Mouse (Mus musculus): ENCODE results near the gene Bpifb1. TPM values are rescaled to one million over a fixed set of nuclear protein-coding genes. Genes with fewer than 3 reads are reported as not detected.

The Bpifb1 gene
- polyA plus RNA-seq, 1 experiment: not detected

DNA sequence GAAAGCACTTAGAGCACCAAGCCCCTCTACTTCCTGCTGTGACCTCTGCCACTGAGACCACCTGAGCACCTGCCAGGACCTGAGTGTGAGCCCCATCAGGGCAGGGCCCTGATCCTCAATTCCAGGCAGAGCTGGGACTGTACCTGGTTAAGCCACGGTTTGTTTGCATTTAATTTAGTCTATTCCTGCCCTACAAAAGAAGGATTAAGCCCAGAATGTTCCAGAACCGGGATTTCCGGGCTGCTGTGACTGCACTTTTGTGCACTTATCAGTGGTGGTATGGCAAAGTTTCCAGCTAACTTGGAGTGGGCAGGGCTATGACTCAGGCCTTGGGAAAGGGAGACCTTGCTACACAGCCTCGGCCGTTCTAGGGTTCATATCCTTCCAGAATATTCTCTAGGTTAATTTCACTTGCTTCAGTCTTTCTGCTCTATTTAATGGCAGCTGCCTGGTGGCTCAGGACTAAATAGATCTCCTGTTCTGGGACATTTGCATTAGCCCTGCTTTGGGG lies 3.4 kb downstream of the Bpifb1 start:
- H3K27me3 ChIP-seq (ENCODE audit: control insufficient read depth, insufficient read depth, insufficient read length): no peaks in the 10 kb centered on the region
- H3ac ChIP-seq (ENCODE audit: control insufficient read depth, insufficient read length, low read depth): no peak overlapping the region
- H3K79me3 ChIP-seq (ENCODE audit: low read depth): no peaks in the 10 kb centered on the region
- no peak for TF ChIP-seq CTCF (IDR thresholded peaks at IDR 0.05; ENCODE audit: control insufficient read depth, insufficient read depth, insufficient read length)
- TF ChIP-seq USF1 (IDR thresholded peaks at IDR 0.05; ENCODE audit: low read depth): no peak
- TF ChIP-seq FOSL1 (IDR thresholded peaks at IDR 0.05; ENCODE audit: insufficient read depth, low read length, poor library complexity, severe bottlenecking): no peak
- no peak for TF ChIP-seq MAX (IDR thresholded peaks at IDR 0.05)
- no peak for TF ChIP-seq MYOG (IDR thresholded peaks at IDR 0.05; ENCODE audit: control insufficient read depth, extremely low read depth, insufficient read length)
- TF ChIP-seq MYOD1 (IDR thresholded peaks at IDR 0.05; ENCODE audit: control insufficient read depth, insufficient read length, low read depth): no peak
- TF ChIP-seq CEBPB (IDR thresholded peaks at IDR 0.05; ENCODE audit: low read depth): no peak
- H3K79me2 ChIP-seq (ENCODE audit: control insufficient read depth, insufficient read depth): no peaks in the 10 kb centered on the region
- no peaks in the 10 kb centered on the region for H3K36me3 ChIP-seq (ENCODE audit: control insufficient read depth, insufficient read depth)
- no peak overlapping the region for H3K4me3 ChIP-seq (ENCODE audit: insufficient read depth, poor library complexity, severe bottlenecking)

DNA sequence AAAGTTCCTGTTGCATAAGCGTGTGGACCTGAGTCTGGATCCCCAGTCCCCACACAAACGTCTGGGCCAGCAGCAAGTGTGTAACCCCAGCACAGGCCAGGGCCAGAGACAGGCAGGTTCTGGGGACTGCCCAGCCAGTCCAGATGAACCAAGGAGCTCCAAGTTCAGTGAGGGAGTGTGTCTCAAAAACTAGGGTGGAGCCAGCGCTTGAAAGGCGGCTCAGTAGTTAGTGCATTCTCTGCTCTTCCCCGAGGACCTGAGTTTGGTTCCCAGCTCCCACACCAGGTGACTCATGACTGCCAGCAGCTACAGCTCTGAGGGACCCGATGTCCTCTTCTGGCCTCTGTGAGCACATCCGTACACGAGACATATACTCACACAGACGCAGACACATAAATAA lies 6.4 kb downstream of the Bpifb1 start:
- H3K27me3 ChIP-seq (ENCODE audit: control insufficient read depth, insufficient read depth, insufficient read length): no peaks in the 10 kb centered on the region
- no peaks in the 10 kb centered on the region for H3K36me3 ChIP-seq (ENCODE audit: control insufficient read depth, insufficient read depth)
- no peak for TF ChIP-seq USF1 (IDR thresholded peaks at IDR 0.05; ENCODE audit: low read depth)
- no peak for TF ChIP-seq CTCF (IDR thresholded peaks at IDR 0.05; ENCODE audit: control insufficient read depth, insufficient read depth, insufficient read length)
- TF ChIP-seq CEBPB (IDR thresholded peaks at IDR 0.05; ENCODE audit: low read depth): no peak
- TF ChIP-seq MYOD1 (IDR thresholded peaks at IDR 0.05; ENCODE audit: control insufficient read depth, insufficient read length, low read depth): no peak
- TF ChIP-seq MYOG (IDR thresholded peaks at IDR 0.05; ENCODE audit: control insufficient read depth, extremely low read depth, insufficient read length): no peak
- no peak for TF ChIP-seq MAX (IDR thresholded peaks at IDR 0.05)
- no peak for TF ChIP-seq FOSL1 (IDR thresholded peaks at IDR 0.05; ENCODE audit: insufficient read depth, low read length, poor library complexity, severe bottlenecking)
- H3K79me2 ChIP-seq (ENCODE audit: control insufficient read depth, insufficient read depth): no peaks in the 10 kb centered on the region
- H3K79me3 ChIP-seq (ENCODE audit: low read depth): no peaks in the 10 kb centered on the region
- no peak overlapping the region for H3ac ChIP-seq (ENCODE audit: control insufficient read depth, insufficient read length, low read depth)
- H3K4me3 ChIP-seq (ENCODE audit: insufficient read depth, poor library complexity, severe bottlenecking): no peak overlapping the region

DNA sequence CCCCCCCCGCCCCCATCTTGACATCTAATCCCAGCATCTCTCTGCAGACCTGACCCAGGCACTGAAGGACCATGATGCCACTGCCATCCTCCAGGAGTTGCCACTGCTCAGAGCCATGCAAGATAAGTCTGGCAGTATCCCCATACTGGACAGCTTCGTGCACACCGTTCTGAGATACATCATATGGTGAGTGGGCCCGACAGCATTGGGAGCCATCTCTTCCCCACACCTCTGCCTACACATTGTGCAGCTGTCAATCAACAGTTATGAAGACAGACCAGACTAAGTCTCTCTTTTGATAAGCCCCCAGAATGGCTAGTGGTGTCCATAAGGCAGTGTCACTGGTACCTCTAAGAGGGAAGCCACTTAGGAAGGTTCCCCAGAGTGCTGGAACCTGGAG lies 14.0 kb downstream of the Bpifb1 start:
- H3K4me3 ChIP-seq (ENCODE audit: insufficient read depth, poor library complexity, severe bottlenecking): no peak overlapping the region
- no peaks in the 10 kb centered on the region for H3K27me3 ChIP-seq (ENCODE audit: control insufficient read depth, insufficient read depth, insufficient read length)
- no peaks in the 10 kb centered on the region for H3K79me2 ChIP-seq (ENCODE audit: control insufficient read depth, insufficient read depth)
- H3ac ChIP-seq (ENCODE audit: control insufficient read depth, insufficient read length, low read depth): no peak overlapping the region
- H3K79me3 ChIP-seq (ENCODE audit: low read depth): no peaks in the 10 kb centered on the region
- H3K36me3 ChIP-seq (ENCODE audit: control insufficient read depth, insufficient read depth): no peaks in the 10 kb centered on the region
- TF ChIP-seq MAX (IDR thresholded peaks at IDR 0.05) (no peak), FOSL1 (IDR thresholded peaks at IDR 0.05; ENCODE audit: insufficient read depth, low read length, poor library complexity, severe bottlenecking) (no peak), MYOD1 (IDR thresholded peaks at IDR 0.05; ENCODE audit: control insufficient read depth, insufficient read length, low read depth) (no peak), MYOG (IDR thresholded peaks at IDR 0.05; ENCODE audit: control insufficient read depth, extremely low read depth, insufficient read length) (no peak), CEBPB (IDR thresholded peaks at IDR 0.05; ENCODE audit: low read depth) (no peak), CTCF (IDR thresholded peaks at IDR 0.05; ENCODE audit: control insufficient read depth, insufficient read depth, insufficient read length) (no peak), USF1 (IDR thresholded peaks at IDR 0.05; ENCODE audit: low read depth) (no peak)

DNA sequence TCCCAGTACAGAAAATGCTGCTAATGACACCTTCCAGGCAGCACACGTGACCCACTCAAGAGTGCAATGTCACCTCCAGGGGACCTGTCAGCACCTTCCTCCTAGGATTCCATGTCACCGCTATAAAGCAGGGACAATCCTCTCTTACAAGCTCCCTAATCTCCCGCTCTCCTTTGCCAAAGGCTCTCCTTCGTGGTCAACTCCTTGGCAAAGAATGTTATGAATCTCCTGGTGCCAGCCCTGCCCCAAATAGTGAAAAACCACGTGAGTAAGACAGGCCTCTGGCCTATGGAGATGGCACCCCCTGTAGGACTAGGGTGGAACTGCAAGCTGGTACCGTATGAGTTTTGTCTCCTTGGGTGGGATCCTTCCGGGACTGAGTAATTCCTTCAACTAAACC lies 16.3 kb downstream of the Bpifb1 start:
- H3K79me2 ChIP-seq (ENCODE audit: control insufficient read depth, insufficient read depth): no peaks in the 10 kb centered on the region
- no peaks in the 10 kb centered on the region for H3K36me3 ChIP-seq (ENCODE audit: control insufficient read depth, insufficient read depth)
- TF ChIP-seq CTCF (IDR thresholded peaks at IDR 0.05; ENCODE audit: control insufficient read depth, insufficient read depth, insufficient read length) (no peak), USF1 (IDR thresholded peaks at IDR 0.05; ENCODE audit: low read depth) (peak; percentile 32)
- H3K4me3 ChIP-seq (ENCODE audit: insufficient read depth, poor library complexity, severe bottlenecking): no peak overlapping the region
- H3K79me3 ChIP-seq (ENCODE audit: low read depth): no peaks in the 10 kb centered on the region
- H3K27me3 ChIP-seq (ENCODE audit: control insufficient read depth, insufficient read depth, insufficient read length): no peaks in the 10 kb centered on the region
- no peak overlapping the region for H3ac ChIP-seq (ENCODE audit: control insufficient read depth, insufficient read length, low read depth)

DNA sequence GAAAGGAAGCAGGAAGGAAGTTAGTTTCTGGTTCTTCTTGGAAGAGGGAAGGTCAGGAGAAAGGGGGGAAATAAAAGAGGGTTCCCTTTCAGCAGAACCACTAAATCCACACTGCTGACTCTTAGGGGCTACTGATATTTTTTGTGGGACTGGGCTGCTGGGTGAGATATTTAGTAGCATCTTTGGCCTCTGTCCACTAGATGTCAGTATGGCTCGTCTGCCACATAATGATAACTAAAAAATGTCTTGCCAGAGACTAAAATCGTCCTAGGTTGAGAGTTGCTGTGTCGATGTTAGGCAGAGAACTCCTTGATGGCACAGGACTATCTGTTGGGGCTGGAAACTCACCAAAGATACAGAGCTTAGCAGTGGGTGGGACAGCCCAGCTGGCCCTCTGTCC lies 18.5 kb downstream of the Bpifb1 start:
- H3K36me3 ChIP-seq (ENCODE audit: control insufficient read depth, insufficient read depth): no peaks in the 10 kb centered on the region
- no peaks in the 10 kb centered on the region for H3K79me2 ChIP-seq (ENCODE audit: control insufficient read depth, insufficient read depth)
- H3K4me3 ChIP-seq (ENCODE audit: insufficient read depth, poor library complexity, severe bottlenecking): no peak overlapping the region
- TF ChIP-seq USF1 (IDR thresholded peaks at IDR 0.05; ENCODE audit: low read depth) (no peak), MYOD1 (IDR thresholded peaks at IDR 0.05; ENCODE audit: control insufficient read depth, insufficient read length, low read depth) (no peak), FOSL1 (IDR thresholded peaks at IDR 0.05; ENCODE audit: insufficient read depth, low read length, poor library complexity, severe bottlenecking) (no peak)
- peaks cover 6% of the 10 kb centered on the region for H3K27me3 ChIP-seq (ENCODE audit: control insufficient read depth, insufficient read depth, insufficient read length)
- H3ac ChIP-seq (ENCODE audit: control insufficient read depth, insufficient read length, low read depth): no peak overlapping the region
- H3K79me3 ChIP-seq (ENCODE audit: low read depth): no peaks in the 10 kb centered on the region

DNA sequence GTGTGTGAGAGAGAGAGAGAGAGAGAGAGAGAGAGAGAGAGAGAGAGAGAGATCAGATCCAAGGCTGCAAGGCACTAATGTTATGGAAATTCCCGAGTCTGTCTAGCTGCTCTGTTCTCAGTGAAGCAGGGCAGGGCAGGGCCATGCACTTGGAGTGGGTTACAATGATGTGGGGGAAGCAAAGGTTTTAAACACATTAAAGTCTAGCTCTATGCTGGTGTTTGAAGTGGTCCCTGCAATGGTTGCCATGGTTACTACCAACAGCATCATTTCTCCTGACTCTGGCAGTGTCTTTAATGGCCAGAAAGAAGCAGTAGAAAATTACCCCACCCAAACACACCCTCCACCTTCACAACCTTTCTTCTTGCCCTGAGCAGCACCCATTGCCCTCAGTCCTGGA lies 20.5 kb downstream of the Bpifb1 start:
- no peaks in the 10 kb centered on the region for H3K79me3 ChIP-seq (ENCODE audit: low read depth)
- H3K79me2 ChIP-seq (ENCODE audit: control insufficient read depth, insufficient read depth): no peaks in the 10 kb centered on the region
- no peak overlapping the region for H3ac ChIP-seq (ENCODE audit: control insufficient read depth, insufficient read length, low read depth)
- H3K4me3 ChIP-seq (ENCODE audit: insufficient read depth, poor library complexity, severe bottlenecking): no peak overlapping the region
- H3K27me3 ChIP-seq (ENCODE audit: control insufficient read depth, insufficient read depth, insufficient read length): peaks cover 6% of the 10 kb centered on the region
- TF ChIP-seq CEBPB (IDR thresholded peaks at IDR 0.05; ENCODE audit: low read depth) (no peak), MAX (IDR thresholded peaks at IDR 0.05) (no peak), CTCF (IDR thresholded peaks at IDR 0.05; ENCODE audit: control insufficient read depth, insufficient read depth, insufficient read length) (no peak), FOSL1 (IDR thresholded peaks at IDR 0.05; ENCODE audit: insufficient read depth, low read length, poor library complexity, severe bottlenecking) (no peak), MYOG (IDR thresholded peaks at IDR 0.05; ENCODE audit: control insufficient read depth, extremely low read depth, insufficient read length) (no peak), USF1 (IDR thresholded peaks at IDR 0.05; ENCODE audit: low read depth) (no peak), MYOD1 (IDR thresholded peaks at IDR 0.05; ENCODE audit: control insufficient read depth, insufficient read length, low read depth) (no peak)
- H3K36me3 ChIP-seq (ENCODE audit: control insufficient read depth, insufficient read depth): no peaks in the 10 kb centered on the region

All from C2C12 (cell line).